Mouse (Mus musculus) layer of hippocampus, postnatal 25 days (tissue): ENCODE data around the gene Pdia6. TPM values are rescaled to one million over a fixed set of nuclear protein-coding genes. Genes with fewer than 3 reads are reported as not detected.

Experiments used
- DNase-seq, 2 experiments: peaks; one replicate each; pipeline ENCODE4 v3.0.0; 2022; ENCODE audit warnings: mixed read lengths in 2 of 2, low spot score in 1 of 2; ENCODE audit errors: extremely low spot score in 1 of 2
- total RNA-seq, 2 experiments: library from RNA; stranded (reverse); gene quantifications; 2 replicates each; pipeline ENCODE4 v1.2.3; 2021

The Pdia6 gene
- total RNA-seq, 2 experiments from 2014 or later = 118 to 148 TPM

DNA sequence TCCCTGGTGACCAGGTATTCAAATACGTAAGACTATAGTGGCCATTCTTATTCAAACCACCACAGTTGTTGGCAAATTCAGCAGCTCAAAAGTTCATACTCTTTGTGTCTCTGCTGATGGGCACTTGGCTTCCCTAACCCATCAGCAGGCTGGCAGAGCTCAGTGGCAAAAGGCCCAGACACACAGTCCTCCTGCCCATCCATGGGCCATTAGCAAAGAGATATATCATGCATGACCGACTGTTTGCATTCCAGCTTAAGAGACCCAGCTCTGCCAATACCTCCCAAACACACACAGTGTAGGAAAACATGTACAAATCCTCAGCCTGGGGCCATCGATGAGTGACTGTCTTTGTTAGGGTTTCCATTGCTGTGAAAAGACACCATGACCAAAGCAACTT, 5.3 kb upstream of the Pdia6 start:
- DNase-seq = no peak

DNA sequence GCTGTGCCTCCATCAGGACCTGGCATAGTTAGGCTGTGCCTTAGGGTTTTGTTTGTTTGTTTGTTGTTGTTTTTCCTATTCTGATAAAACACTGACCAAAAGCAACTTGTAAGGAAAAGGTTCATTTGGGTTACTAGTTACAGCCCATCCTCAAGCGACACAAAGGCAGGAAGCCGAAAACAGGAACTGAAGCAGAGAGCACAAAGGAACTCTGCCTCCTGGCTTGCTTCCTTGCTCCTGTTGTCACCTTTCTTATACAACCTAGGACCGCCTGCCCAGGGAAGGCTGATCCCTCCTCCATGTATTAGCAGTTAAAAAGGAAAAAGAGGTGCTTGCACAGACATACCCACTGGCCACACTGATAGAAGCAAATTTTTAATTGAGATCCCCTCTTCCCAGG, 2.5 kb upstream of the Pdia6 start:
- peak in 1 of 2 experiments; percentile 2 for DNase-seq

DNA sequence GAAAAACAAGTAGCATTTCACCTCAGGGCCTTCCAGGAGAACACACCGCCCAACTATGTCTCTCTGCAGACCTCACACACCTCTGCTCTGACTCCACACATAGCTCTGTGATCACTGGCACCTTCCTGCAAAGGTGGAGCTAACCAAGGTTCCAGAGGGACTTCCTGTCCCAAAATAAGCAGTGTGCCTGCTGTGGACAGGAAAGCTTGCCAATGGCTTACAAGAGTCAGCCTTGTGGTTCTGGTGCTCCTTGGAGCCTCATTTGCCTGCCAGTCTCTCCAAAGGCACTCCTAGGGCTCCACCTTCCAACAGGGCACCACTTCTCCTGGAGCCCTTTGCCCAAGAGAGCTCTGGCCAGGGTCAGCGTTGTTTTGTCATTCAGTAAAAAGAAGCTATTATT, 1.5 kb upstream of the Pdia6 start:
- no peak for DNase-seq

DNA sequence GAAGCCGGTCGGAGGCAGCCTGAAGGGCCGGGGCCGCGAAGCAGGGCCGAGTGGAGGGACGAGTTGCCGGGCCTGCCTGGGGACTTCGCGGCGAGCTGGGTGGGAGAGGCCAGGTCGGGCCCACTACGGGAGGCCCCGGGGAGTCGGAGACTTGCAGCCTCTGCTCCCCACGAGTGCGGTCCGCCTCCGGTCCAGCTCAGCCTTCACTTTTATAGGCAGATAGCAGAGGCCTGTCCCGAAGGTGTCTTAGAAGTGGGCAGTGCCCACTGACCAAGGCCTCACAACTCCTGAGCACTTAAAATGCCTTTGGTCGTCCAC, 287 bp downstream of the Pdia6 start:
- DNase-seq = no peak

DNA sequence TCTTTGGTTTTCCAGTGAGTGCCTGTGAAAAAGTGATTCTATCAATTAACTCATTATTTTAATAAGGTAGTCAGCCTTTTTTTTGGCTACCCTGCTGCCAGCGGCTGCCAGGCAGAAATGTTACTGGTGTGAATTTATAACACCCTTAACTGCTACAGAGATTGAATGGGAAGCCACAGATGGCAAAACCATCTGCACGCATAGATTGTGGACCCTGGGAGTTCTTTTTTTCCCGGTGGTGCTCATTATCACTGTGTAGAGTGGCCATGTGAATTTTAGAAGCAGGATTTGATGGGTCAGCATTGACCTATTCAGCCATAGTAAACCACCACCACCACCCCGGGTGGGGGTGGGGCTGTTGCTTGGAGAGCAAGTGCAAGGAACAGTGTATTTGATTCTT, 971 bp downstream of the Pdia6 start:
- DNase-seq = peak in 1 of 2 experiments; percentile 51

DNA sequence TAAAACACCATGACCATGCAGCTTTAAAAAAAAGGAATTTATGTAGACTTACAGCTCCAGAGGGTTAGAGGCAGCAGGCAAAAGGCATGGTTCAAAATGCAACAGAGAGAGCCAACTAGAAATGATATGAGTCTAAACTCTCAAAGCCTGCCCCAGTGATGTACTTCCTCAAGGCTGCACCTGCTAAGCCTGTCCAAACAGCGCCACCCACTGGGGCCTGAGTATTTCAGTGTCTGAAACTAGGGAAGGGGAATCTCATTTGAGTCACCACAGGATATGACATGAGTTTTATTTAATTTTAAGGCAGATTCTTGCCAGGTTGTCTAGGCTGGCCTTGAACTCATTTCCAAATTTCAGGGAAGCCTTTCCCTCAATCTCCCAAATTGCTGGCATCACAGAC, 4.9 kb downstream of the Pdia6 start:
- peak in 1 of 2 experiments; percentile 47 for DNase-seq

DNA sequence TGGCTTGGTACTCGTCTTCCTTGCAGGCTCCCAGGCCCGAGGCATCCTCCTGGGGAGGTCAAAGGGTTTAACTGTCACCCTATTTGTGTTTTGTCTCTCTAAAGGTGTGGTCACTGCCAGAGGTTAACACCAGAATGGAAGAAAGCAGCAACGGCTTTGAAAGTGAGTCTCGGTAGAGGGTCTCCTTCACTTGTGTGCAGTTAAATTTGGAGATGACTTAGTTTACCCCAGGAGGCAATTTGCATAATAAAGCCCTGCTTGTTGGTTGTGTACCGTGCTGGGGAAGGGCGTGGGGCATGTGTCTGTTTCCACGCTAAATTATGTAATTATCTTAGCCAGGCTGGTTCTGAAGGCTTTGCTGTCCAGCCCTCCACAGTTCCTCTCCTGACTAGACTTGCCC, 7.5 kb downstream of the Pdia6 start:
- no peak for DNase-seq

DNA sequence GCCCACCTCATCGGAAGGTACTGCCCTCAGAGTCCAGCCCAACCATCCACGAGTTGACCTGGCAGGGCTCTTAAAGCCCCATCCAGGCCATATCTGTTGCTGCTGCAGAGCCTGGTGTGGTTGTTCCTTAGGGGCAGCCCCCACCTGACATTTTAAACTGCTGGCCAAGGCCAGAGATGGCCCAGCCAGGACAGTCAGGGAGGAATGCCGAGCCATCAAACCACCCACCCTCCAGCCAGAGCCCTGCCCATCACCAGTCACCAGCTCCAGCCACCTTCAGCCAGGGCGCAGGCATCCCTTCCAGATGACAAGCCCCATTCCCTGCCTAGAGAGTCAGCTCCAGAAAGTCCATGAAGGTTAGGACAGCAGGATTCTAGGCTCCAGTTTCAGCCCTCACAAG, 22.2 kb downstream of the Pdia6 start:
- DNase-seq = no peak

DNA sequence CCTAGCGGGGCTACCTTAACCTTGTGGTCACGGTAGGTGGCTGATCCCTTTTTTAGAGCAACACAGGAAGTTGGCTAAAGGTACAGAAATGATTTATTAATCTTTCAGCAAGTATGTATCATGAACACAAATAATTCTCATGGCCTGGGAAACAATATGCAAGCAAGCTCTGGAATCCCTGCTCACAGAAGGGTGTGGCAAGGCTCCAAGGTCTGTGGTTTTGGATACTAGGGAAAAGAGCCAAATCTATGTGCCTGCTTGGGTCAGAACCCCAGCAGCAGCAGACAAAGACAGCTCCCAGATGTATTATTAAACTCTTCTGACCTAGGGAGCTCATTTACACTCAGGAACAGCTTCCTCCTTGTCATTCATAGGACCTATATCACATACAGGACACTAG, 22.7 kb downstream of the Pdia6 start:
- no peak for DNase-seq

DNA sequence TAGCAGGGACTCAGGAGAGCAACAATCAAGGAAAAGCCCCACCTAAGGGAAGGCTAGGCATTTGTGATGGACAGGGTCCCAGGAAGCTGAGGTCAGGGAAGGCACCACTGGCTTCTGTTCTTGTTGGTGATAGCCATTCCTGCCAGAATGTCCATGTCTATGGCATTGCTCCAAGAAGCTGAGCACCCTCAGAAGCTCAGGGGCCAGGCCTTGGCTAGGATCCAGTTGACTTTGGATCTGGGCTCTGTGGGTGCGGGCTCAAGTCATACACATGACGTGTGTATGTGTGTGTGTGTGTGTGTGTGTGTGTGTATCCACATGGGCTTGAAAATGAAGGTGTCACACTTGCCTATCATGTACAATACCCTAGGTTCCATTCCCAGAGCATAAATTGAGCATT, 23.6 kb downstream of the Pdia6 start:
- DNase-seq = no peak

DNA sequence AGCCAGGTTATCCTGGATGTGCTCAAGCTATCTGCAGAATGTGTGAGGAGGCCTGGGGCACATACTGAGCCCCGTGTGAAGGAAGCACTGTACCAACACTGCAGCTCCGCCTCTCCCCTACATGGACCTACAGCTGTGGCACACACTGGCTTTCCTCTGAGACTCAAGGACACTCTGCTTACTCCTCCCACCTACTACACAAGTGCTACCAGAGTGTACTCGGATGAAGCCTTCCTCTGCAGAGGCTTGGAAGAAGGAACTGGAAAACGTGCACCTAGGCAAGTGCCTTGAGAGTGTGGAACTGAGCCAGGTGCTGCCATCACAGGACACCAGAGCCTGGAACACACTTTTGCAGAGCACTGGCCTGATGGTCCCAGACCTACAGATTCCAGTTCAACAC, 24.2 kb downstream of the Pdia6 start:
- no peak for DNase-seq

DNA sequence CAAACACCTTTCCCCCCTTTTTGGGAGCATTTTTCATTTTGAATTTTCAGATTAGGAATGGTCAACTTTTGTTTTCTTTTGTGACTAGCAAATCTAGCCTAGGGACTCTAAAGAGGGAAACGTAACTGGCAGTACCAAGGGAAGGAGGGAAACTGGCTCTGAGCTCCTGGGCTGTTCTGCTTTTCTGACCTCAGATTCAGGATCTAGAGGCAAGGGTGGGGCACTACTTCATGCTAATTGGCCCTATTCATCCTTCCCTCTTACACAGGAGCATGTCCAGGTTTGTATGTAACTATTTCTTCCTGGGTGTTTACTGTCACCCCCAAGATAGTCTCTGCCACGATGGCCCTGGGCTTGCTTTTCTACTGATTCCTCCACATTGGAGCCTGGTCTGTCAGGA, 30.6 kb downstream of the Pdia6 start:
- no peak for DNase-seq

DNA sequence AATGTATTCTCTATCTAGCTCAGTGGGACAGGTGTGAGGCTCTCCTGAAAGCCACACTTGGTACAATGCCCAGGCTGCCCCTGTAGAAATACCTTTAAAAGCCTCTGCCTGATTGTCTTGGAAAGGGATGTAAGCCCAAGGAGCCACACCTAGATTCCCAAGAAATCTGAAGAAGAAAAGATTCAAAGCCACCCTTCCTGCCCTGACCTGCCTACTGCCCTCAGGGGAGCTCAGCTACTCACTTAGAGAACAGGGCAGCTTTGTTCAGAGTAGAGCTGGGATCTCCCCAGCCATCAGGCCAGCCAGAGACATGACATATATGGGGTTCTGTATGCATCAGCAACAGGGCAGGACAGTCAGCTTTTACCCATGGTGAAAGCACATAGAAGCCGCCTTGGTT, 33.6 kb downstream of the Pdia6 start:
- DNase-seq = no peak

DNA sequence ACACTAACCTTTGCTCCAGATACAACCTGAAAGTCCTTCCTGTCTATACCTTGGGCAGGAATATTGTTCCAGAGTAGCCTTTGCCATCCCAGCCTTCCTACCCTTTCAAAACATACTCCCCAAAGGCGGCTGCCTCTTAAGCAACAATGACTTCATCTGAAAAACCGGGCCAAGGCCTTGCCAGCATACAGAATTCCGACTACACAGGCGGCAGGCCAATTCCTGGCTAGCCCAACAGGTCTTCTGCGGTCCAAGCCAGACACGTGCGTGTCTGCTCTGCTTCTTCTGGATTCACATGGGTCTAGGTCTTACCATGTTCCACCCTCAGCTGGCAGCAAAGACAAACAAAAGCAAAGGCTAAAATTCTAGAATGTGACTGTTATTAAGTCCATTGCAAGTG, 39.1 kb downstream of the Pdia6 start:
- DNase-seq = no peak

DNA sequence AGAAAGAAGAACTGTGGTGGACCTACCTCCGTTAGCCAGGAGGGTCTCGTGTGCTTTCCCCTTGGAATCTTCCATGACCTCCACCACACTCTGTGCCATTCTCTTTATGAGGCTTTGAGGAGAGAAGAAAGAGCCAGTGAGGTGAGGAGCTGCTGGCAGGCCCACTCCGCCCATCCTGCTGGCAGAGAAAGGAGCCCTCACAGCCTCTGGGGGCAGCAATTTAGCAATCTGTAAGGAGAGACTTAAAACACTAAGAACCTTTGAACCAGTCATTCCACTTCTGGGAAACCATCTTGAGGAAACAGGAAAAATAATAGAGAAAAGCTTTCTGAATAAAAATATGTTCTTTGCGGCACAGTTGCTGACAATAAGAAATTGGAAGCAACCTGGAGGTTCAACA, 41.9 kb downstream of the Pdia6 start:
- DNase-seq = no peak

DNA sequence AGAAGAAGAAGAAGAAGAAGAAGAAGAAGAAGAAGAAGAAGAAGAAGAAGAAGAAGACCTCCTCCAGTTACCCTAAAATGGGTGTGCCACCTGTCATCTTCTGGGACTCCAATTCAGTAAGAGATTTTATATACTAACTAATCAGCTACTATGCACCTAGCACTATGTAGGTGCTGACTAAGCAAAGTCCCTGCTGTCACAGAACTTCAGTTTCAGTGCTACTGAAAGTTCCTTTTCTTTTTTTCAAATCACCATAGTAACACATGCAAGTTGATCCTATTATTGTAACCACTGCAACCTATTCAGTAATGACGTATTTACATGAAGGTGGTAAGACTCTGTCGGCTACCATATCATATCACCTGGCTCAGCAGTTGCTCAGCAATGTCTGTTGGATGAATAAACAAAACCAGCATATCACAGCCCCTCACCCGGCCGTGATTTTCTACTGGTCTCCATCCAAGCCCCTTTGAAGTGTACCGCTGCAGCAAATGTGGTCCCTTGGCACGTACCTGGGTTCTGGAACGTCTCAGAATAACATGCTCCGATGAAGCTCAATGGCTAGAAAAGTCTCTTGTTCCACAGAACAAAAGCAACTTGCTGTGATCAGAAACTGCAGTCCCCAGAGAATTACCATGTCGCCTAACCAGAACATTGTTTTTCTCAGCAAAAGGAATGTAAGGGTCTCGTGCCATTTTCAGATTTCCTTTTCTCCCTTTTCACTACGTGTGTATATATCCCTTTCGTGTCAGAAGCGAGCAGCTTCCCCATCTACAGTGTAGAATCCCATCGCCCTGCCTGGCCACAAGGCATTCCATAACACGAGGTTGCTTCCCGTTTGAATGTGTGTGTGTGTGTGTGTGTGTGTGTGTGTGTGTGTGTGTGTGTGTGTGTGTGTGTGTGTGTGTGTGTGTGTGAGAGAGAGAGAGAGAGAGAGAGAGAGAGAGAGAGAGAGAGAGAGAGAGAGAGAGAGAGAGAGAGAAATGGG, 44.8 kb downstream of the Pdia6 start:
- no peak for DNase-seq

DNA sequence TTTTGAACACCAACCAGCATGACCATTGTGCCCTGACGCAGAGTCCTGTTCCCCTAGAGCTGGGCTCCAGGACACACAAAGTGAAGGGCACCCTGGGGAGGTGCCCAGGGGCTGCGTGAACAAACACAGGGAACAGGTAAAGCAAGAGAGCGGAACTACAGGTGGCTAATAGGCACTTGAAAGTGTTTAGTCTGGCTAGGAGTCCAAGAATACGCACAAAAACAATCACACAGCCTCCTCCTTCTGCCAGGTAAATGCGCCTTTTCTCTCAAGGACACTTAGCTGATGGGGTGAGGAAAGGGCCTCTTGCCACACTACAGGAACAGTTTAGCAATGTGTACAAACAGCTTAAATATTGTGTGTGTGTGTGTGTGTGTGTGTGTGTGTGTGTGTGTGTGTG, 49.8 kb downstream of the Pdia6 start:
- no peak for DNase-seq

DNA sequence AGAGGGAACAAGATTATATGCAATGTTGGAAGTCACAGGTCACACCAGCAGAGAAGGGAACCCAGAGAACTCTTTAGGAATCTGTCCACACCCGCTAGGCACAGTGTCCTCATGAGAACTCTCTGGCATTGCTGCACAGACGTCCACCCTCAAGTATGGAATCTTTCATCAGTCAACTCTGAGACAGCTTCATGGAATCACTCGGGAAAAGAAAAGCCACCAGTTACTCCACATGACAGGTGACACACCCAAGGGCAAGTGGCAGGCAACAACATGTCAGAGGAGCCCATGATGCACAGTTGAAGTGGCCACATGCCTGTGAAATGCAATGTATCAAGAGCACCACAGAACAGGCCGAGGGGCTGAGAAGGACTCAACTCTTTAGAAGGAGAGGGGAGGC, 51.6 kb downstream of the Pdia6 start:
- no peak for DNase-seq

DNA sequence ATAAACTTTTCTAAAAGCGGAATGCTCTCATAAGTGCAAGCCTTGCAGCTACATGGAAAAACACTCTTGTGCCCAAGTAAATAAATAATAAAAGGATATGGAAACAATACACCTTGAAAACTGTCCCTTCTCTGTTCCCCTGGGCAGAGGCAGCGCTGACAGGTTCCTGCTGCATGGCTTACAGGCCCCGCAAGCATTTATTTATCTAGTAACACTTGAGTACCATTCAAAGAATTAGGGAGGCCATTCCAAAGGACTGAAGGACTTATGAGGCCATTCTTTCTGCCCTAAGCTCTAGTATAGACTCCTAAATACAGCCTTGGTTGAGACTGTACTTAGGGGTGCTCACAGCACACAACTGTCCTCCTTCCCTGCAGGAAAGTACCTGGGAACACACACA, 52.1 kb downstream of the Pdia6 start:
- no peak for DNase-seq

DNA sequence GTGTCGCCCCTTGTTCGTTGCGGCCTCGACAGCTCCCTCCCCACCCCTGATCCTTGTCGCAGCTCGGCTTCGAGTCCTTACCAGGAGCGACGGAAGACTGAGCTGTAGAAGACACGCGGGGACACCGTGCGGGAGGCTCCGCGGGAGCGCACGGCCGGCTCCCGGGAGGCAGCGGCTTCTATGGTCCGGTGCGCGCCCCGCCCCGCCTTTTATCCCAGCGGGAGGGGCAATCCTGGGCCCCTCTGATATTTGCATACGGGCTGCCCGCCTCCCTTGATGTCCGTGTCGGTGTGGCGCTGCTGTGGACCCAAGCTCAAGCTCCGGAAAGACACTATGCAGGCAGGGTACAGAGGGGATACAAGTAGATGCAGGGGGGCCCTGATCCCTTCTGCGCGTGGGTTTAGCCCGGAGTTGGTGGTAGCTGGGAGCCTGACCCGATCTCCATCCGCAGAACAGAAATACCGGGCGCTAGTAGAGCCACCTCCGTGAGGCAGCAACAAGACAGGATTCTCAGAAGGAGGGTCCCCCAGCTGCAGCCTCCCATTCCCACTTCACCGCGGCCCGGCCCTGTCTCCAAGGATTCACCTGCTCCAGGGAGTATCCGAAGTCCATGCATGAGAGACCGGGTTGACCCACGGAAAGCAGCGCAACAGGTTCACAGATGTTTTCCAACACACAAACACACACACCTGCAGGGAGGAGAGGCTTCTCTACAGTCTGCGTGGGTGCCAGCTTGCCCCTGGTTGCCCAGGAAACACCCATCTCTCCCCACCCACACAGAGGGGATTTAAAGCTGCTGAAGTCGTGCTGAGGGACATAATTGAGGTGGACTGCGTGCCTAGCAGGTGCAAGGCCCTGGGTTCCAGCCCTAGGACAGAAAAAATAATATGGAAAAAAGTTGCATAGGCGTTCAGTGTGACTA, 58.5 kb downstream of the Pdia6 start:
- peak; percentile 9 to 21 for DNase-seq

DNA sequence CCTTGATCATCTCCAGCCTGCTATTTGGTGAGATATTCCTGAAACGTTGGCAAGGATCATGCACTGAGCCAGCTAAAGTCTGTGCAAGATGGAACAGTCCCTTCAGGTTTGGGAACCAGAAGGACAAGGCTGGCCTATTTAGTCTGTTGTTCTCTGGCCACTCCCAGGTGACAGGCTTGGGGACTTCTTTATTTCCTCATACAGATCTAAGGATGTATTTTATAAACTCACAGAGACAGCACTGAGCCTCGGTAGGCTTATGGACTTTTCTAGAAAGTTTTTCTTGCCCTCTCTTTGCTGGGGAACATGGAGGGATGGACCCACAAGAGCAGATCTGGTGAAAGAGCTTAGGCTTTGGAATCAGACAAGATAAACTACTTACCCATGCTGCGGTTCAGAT, 62.9 kb downstream of the Pdia6 start, which contains the start of gene Atp6v1c2:
Atp6v1c2 (minus strand) TSS at position 101 of the 400 bp plus-strand sequence.
- no peak for DNase-seq
